Mouse (Mus musculus): ENCODE results near the gene Mrpl38.

Gene Mrpl38

GRCm38 (mm10) chr11:116111067-116111466 lies 27.6 kb downstream of the Mrpl38 start:
- DNase-seq (ENCODE audit: extremely low spot score) = no peak

DNA sequence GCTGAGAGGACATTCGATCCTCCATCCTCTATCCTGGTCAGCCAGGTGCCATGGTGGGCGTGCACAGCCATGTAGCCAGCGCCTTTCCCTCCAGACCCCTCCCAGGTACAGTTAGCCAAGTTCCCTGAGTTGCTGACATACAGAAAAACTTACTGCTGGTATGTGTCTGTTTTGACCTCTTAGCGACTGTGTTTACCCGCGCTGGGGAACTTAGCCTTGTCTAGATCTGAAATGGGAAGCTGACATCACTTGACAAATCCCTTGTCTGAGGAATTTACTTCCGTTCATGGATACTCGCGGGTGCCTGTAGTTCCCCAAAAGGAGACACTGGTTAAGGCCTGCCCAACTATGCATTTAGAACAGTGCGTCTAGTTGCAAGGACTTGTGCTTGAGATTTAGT lies 28.1 kb downstream of the Mrpl38 start:
- no peak for DNase-seq (ENCODE audit: extremely low spot score)

DNA sequence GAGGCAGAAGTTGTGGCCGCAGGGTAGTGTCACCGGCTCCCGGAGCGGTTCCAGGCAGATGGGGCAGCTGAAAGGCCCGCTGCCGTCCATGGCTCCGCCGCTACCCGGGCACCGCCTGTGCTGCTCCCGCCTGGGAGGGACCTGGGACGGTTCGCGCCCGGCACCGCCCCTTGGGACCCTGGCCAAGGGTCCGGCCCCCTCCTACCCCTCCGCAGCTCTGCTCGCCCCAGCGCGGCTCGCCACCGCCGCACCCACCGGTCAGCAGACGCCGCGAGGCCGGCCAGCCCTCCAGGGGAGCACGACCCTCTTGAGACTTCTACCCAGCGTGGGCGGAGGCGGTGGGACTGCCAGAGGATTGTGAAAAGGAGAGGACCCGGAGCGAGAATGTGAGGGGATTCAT lies 28.5 kb downstream of the Mrpl38 start:
- DNase-seq (ENCODE audit: extremely low spot score) = no peak

- DNase-seq (ENCODE audit: extremely low spot score) = no peak
Measured at GRCm38 (mm10) chr11:116109441-116110081, 29.1 kb downstream of the Mrpl38 start.

DNA sequence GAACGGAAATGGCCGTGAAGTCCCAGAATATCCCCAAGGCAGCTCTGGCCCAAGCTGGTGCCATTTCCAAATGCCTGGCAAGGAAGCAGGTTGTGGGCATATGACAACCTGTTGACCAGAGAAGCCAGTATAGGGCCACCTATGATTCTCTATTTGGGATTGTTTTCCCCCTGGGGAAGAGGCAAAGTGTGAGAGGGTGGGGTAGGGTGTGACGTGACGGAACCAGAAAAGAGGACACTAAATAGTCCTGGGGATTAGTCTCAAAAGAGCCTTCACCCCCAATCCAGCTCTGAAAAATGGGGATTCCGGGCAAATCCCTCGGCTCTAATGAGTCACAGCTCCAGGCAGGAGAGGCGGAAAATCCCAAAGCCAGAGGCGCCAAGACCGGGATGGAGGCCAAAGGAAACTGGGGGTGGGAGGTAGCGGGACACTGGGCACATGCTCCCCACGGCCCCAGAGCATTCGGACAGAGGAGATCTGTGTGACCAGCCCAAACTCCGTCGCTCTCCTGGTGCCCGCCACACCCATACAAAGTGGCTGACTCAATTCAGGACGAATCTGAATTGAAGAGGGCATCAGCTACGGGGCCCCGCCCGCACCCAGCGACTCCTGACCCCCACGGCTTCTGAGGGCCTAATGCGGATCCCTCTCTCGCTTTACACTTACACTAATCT lies 30.1 kb downstream of the Mrpl38 start:
- no peak for DNase-seq (ENCODE audit: extremely low spot score)

GRCm38 (mm10) chr11:116107777-116108285 lies 30.8 kb downstream of the Mrpl38 start:
- DNase-seq (ENCODE audit: extremely low spot score) = no peak

DNA sequence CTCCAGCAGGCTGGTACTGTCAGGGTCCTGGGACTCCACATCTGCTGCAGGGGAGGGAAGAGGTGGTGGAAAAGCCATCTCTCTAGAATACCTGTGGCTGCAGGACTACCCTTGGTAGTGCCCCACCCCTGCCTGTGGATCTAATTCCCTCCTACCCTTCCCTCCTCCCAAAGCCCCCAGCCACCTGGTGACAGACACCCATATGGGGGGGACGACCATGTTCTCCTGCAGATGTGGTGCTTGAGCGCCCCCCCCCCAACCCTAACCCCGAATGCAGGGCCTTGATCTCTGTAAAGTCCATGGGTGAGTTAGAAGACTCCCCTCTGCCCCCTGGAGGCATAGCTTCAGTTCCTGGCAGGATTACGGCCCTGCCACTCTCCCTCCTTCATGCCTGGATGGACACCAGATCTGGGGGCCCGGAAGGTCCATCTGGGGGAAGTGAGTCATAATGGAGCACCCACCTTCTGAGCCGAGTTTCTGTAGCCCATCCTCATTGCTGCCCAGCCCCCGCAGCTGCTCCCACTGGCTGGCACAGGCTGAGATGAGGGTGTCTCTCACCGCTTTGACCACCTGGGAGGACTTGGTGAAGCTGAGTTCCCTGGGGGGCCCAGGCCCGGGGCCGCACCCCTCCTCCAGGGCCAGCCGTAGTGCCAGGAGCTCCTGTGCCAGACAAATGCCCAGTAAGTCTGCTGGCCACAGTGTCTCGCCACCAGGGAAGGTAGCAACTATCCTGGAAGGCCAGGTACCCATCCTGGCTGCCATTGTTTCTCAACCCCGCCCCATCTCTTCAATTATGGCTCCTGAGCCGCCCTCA lies 31.5 kb downstream of the Mrpl38 start:
- DNase-seq (ENCODE audit: extremely low spot score) = peak; percentile 34

DNA sequence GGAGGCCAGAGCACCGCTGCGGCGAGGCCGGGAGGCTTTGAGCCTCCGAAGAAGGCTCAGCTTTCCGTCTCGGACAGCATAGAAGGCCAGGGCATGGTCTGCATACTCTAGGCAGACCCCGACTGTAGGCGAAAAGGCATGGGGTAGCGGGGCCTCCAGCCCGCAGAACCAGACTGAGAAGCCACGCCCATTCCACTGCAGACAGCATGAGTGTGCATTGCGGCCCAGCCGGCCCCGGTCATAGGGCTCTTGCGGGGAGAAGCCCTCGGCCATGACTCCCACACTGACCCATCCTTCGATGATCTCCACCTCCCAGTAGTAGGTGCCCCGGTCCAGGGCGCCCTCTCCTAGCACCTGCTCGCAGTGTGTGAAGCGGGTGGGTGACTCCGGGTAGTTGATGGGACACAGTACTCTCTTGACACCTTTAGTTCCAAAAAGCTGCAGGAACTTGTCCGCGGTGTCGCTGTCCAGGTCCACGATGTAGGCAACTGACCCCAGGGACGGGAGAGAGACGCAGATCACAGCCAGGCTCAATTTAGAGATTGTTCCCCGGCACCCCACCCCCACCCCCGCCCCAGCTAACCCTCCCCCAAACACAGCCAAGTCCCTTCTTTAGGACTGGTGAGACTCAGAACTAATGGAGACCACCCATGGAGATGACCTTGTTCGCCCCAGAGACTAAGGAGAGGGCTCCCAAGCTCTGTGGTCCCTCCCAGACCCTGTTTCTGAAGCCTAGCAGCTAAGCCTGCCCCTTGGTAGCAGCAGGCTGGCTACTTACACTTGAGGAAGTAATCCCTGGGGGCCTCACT lies 32.3 kb downstream of the Mrpl38 start:
- peak; percentile 47 for DNase-seq (ENCODE audit: extremely low spot score)

DNA sequence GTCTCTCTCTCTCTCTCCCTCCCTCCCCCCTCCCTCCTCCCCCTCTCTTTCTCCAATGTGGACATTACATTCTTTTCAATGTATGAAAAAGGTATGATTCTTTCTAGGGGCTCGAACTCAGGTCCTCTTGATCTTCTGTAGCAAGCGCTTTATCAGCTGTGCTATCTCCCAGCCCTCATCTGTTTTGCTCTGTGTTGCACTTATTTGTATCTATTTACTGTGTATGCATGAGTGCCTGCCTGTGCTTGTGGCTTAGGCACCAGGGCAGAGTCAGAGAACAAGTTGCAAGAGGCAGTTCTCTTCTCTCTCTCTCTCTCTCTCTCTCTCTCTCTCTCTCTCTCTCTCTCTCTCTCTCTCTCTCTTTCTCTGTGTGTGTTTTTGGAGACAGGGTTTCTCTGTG lies 33.6 kb downstream of the Mrpl38 start:
- no peak for DNase-seq (ENCODE audit: extremely low spot score)

DNA sequence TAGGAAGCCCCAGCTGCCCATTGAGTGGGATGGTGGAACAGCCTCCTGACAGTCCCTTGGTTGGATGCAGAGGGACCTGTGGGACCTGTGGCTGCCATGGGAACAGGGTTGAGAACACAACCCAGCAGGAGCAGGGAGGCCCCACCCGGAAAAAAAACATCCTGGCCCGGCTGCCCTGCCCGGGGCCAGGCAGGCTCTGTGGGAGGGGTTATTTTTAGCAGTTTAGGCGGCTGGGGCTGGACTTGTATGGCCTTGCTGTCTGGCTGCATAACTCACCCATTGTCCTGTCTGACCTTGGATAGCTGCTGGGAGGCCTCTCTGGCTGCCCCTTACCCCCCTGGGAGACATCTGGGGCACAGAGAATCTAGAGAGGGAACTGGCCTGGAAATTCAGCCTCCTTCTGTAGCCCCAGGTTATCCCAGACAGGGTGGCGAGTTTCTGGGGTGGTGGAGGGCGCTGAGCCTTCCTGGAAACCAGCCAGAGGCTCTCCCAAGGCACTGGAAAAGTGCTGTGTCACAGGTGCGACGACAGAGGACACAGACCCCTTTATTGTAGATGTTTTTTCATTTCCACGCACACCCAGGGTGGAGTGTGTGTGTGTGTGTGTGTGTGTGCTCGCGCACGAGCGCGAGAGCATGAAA lies 34.5 kb downstream of the Mrpl38 start:
- peak; percentile 72 for DNase-seq (ENCODE audit: extremely low spot score)

DNA sequence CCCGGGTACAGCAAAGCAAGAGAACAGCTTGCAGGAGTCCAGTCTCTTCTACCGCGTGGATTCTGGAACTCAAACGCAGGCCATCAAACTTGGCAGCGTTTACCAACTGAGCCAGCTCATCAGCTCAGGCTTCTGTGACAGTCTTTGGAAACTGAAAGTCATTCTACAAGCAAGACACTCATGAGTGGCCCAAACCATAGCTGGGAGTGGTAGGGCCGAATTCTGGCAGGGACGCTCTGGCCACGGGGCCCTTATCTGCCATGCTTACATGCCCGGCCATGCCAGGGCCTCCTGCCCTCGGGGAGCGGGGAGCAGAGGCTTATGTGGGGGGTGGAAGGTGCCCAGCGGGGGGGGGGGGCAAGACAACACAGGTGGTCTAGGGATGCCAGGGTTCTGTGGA lies 35.1 kb downstream of the Mrpl38 start:
- no peak for DNase-seq (ENCODE audit: extremely low spot score)

GRCm38 (mm10) chr11:116102472-116102871 lies 36.2 kb downstream of the Mrpl38 start:
- no peak for DNase-seq (ENCODE audit: extremely low spot score)

- DNase-seq (ENCODE audit: extremely low spot score) = peak; percentile 38
Measured at GRCm38 (mm10) chr11:116101931-116102381, 36.7 kb downstream of the Mrpl38 start.

GRCm38 (mm10) chr11:116100839-116101238 lies 37.8 kb downstream of the Mrpl38 start:
- no peak for DNase-seq (ENCODE audit: extremely low spot score)

DNA sequence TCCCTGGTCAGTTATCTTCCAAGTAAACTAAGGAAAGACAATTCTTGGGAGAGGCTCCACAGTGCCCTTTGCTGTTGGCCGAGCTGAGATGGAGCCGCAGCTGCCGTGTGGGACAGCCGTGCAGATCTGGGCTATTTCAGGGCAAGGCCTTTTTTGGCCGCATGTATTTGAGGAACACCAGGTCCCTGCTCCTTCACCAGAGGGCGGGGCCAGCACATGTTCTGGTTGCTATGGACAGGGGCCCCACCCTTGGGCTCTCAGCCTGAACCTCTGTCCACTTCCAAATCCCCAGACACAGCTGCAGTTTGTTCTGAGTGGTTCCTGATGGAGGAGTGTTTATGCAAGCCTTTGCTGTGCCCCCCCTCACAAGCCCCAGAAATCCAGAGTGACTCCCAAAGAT lies 38.3 kb downstream of the Mrpl38 start:
- no peak for DNase-seq (ENCODE audit: extremely low spot score)

DNA sequence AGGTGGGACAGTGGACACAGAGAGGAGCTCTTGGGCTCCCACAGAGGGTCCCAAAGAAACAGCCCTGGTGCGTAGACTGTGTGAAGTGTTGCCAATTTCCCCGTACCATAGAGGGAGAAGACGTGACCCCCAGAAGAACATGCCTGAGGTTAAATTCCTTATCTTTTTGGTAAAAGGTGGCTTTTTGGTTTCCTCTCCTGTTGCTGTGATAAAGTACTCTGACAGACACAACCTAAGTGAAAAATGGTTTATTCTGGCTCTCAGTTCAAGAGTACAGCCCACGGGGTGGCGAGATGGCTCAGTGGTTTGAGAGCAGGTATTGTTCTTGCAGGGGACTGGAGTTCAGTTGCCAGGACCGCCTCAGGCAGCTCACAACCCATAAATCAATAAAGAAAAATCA lies 39.2 kb downstream of the Mrpl38 start:
- no peak for DNase-seq (ENCODE audit: extremely low spot score)

- no peak for DNase-seq (ENCODE audit: extremely low spot score)
Measured at GRCm38 (mm10) chr11:116098711-116099460, 39.8 kb downstream of the Mrpl38 start.

GRCm38 (mm10) chr11:116096213-116097108 lies 42.2 kb downstream of the Mrpl38 start:
- no peak for DNase-seq (ENCODE audit: extremely low spot score)

DNA sequence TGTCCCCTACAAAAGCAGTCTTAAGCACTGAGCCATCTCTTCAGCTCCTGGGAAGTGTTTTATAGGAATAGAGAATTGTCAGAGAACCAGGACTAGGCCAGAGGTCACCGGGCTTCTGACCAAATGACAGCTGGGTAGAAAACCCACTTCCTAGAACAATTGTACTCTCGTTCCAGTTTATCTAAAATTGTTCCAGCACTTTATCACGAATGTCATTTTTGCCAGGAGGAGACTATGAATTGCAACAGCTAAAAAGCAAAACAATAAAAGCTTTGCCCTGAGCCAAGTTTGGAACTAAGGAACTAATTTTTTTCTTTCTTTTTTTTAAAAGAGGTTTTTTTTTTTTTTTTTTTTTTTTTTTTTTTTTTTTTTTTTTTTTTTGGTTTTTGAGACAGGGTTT lies 43.1 kb downstream of the Mrpl38 start:
- no peak for DNase-seq (ENCODE audit: extremely low spot score)

Data from embryo, embryonic 9.5 days (tissue).